9 mouse cellular contexts compared by ENCODE assay signal in genomic region chr3:138260721-138261669, GRCm38 (mm10). TPM values are rescaled to one million over a fixed set of nuclear protein-coding genes. Genes with fewer than 3 reads are reported as not detected.
DNase-seq lines count a peak whose midpoint lies in the region; ATAC-seq and TF ChIP-seq lines count a peak whose summit lies in the region.
"Had no signal": no experiment of that assay in that cellular context is flagged by ENCODE, and none has a peak within 500 bp of the region (broad histone marks: within the 10 kb centered on the region; RNA-seq: fewer than 3 reads in every experiment).

TSS of gene Adh1 (plus strand) at chr3:138260991.

- H3K4me1 ChIP-seq in lung, embryonic 14.5 days (ENCODE audit: insufficient read depth) = peaks cover 11% of the 10 kb centered on the region
- no peaks in the 10 kb centered on the region for H3K4me1 ChIP-seq in bone marrow, adult 2 months (ENCODE audit: control insufficient read depth, insufficient read depth, low read length)
- no peaks in the 10 kb centered on the region; the same call in 1 of the 2 replicates for H3K4me1 ChIP-seq in liver, embryonic 16.5 days (ENCODE audit: control insufficient read depth, low read depth, low read length)
- H3K4me1 ChIP-seq: forebrain, embryonic 13.5 days had no signal

- no peak within 1 kb of the TSS for H3K4me3 ChIP-seq in lung, embryonic 14.5 days (ENCODE audit: low read depth, low read length)
- no peak within 1 kb of the TSS for H3K4me3 ChIP-seq in bone marrow, adult 2 months (replicated peaks; ENCODE audit: control insufficient read depth, low read depth, low read length)
- no peak within 1 kb of the TSS for H3K4me3 ChIP-seq in liver, embryonic 16.5 days (ENCODE audit: low read depth, low read length)
- H3K4me3 ChIP-seq: forebrain, embryonic 13.5 days had no signal

- no peak for TF ChIP-seq POLR2A in bone marrow, adult 2 months (IDR thresholded peaks at IDR 0.05; ENCODE audit: borderline replicate concordance, control insufficient read depth, low read depth, low read length)

- H3K4me2 ChIP-seq in lung, embryonic 14.5 days = no peak within 1 kb of the TSS
- H3K4me2 ChIP-seq in liver, embryonic 16.5 days (ENCODE audit: low read depth, low read length) = no peak within 1 kb of the TSS
- H3K4me2 ChIP-seq: forebrain, embryonic 13.5 days had no signal

- no peaks in the 10 kb centered on the region for H3K9me3 ChIP-seq in lung, embryonic 14.5 days (ENCODE audit: low read depth, low read length)
- no peaks in the 10 kb centered on the region for H3K9me3 ChIP-seq in liver, embryonic 16.5 days (replicated peaks; ENCODE audit: control insufficient read depth, low read length)
- H3K9me3 ChIP-seq: forebrain, embryonic 13.5 days had no signal

- H3K9ac ChIP-seq in lung, embryonic 14.5 days = no peak within 1 kb of the TSS
- H3K9ac ChIP-seq in liver, embryonic 16.5 days (ENCODE audit: low read depth, low read length) = no peak within 1 kb of the TSS
- H3K9ac ChIP-seq: forebrain, embryonic 13.5 days had no signal

- TF ChIP-seq CTCF in lung, embryonic 14.5 days (IDR thresholded peaks at IDR 0.05; ENCODE audit: low read depth) = no peak
- TF ChIP-seq CTCF in bone marrow, adult 2 months (IDR thresholded peaks at IDR 0.05; ENCODE audit: control insufficient read depth, insufficient read depth, low read length) = no peak

- ATAC-seq in lung, embryonic 14.5 days (ENCODE audit: insufficient read depth) = no peak
- no peak for ATAC-seq in liver, embryonic 16.5 days (ENCODE audit: low read depth)
- ATAC-seq: forebrain, embryonic 13.5 days had no signal

- no peaks in the 10 kb centered on the region for H3K27me3 ChIP-seq in lung, embryonic 14.5 days (ENCODE audit: insufficient read depth, low read length)
- H3K27me3 ChIP-seq in liver, embryonic 16.5 days (ENCODE audit: control insufficient read depth, insufficient read depth, low read depth, low read length) = no peaks in the 10 kb centered on the region
- H3K27me3 ChIP-seq: forebrain, embryonic 13.5 days had no signal

- WGBS in lung, embryonic 14.5 days = 82% methylated on average over 11 of the region's 11 CpGs
- 78% methylated on average over 11 of the region's 11 CpGs for WGBS in bone marrow, adult 2 months
- 65% methylated on average over 11 of the region's 11 CpGs for WGBS in liver, embryonic 16.5 days (ENCODE audit: insufficient replicate concordance)

- DNase-seq in lung, embryonic 14.5 days = no peak
- DNase-seq in lung, postnatal 14 days = no peak
- no peak for DNase-seq in gastrocnemius, postnatal 4 days (ENCODE audit: low spot score in 2 of 2)
- no peak for DNase-seq in spleen, adult 12 weeks (ENCODE audit: low spot score)
- DNase-seq in spleen, postnatal 36 days (ENCODE audit: low spot score in 2 of 2) = no peak
- DNase-seq: right cerebral cortex, adult 18-20 months had no signal

- no peaks in the 10 kb centered on the region for H3K36me3 ChIP-seq in lung, embryonic 14.5 days (ENCODE audit: insufficient read depth)
- H3K36me3 ChIP-seq in liver, embryonic 16.5 days (ENCODE audit: control insufficient read depth, insufficient read depth) = no peaks in the 10 kb centered on the region

- no peak within 1 kb of the TSS for H3K27ac ChIP-seq in lung, embryonic 14.5 days (ENCODE audit: low read depth)
- H3K27ac ChIP-seq in bone marrow, adult 2 months (ENCODE audit: control insufficient read depth, insufficient read depth, low read depth, low read length, poor library complexity) = no peak within 1 kb of the TSS
- H3K27ac ChIP-seq in liver, embryonic 16.5 days (ENCODE audit: low read length) = no peak within 1 kb of the TSS
- H3K27ac ChIP-seq: forebrain, embryonic 13.5 days had no signal

RNA-seq across cellular contexts. Expression of gene Adh1, which starts in this region (rescaled TPM):
- polyA plus RNA-seq in lung, embryonic 14.5 days (2014; fragmentation: Nextera tagmentation; extraction: Ambion mirVana) = 883 and 968 TPM in 2 replicates
- polyA plus RNA-seq in bone marrow, adult 2 months (2011; ENCODE audit: insufficient read depth, insufficient read length, low replicate concordance, missing spikeins) = 8.2 and 21.2 TPM in 2 replicates
- 10 to 100 TPM; 28.8 to 29.3 TPM for total RNA-seq in gastrocnemius, postnatal 4 days (2021)
- polyA plus RNA-seq in liver, embryonic 16.5 days (2015; fragmentation: Nextera tagmentation; extraction: Ambion mirVana) = 101 and 138 TPM in 2 replicates
